In genomic region chr10:86636953-86637376, GRCm38 (mm10) we compare ENCODE assay signal across 8 mouse cellular contexts.
DNase-seq lines count a peak whose midpoint lies in the region; ATAC-seq and TF ChIP-seq lines count a peak whose summit lies in the region.
"Not testable (repeated sequence)": the region's sequence is repeated elsewhere in the genome, so short reads cannot be mapped to it uniquely, and the experiment has no call there.

No protein-coding gene starts in this region.

- H3K9ac ChIP-seq in hindbrain, embryonic 13.5 days: 0 out of 2 replicates have a peak overlapping the region, but pooled peaks have one; percentile 49

- ATAC-seq in Patski: peak; percentile 96
- peak; percentile 93 for ATAC-seq in hindbrain, embryonic 13.5 days (ENCODE audit: low FRiP score)

- H3K4me1 ChIP-seq in hindbrain, embryonic 13.5 days (replicated peaks): not testable (repeated sequence)

- WGBS in hindbrain, embryonic 13.5 days: 3% methylated on average over 14 of the region's 14 CpGs

- H3K27ac ChIP-seq in hindbrain, embryonic 13.5 days: not testable (repeated sequence)

- H3K27me3 ChIP-seq in Patski; hindbrain, embryonic 13.5 days: not testable (repeated sequence)

- not testable (repeated sequence) for DNase-seq in Patski (ENCODE audit: low read depth, low spot score)
- DNase-seq in cerebellum, postnatal 14 days: peak; percentile 86 to 87
- DNase-seq in frontal cortex, postnatal 14 days (ENCODE audit: low spot score in 2 of 2): peak; percentile 25 to 62
- peak; percentile 48 to 68 for DNase-seq in layer of hippocampus, postnatal 14 days (ENCODE audit: low spot score in 2 of 2)
- peak; percentile 84 for DNase-seq in lung, postnatal 10 days
- DNase-seq in ovary, postnatal 36 days (ENCODE audit: low spot score): peak; percentile 75
- DNase-seq in thymus, postnatal 14 days: peak; percentile 93

- H3K36me3 ChIP-seq in hindbrain, embryonic 13.5 days: not testable (repeated sequence)

- H3K4me2 ChIP-seq in hindbrain, embryonic 13.5 days: peak overlapping the region; percentile 57

- not testable (repeated sequence) for H3K9me3 ChIP-seq in hindbrain, embryonic 13.5 days

- TF ChIP-seq CTCF in Patski (IDR thresholded peaks at IDR 0.05): peak; percentile 84

- CTCF ChIA-PET in Patski (lab: Charles Lee): not testable (repeated sequence)

- POLR2A ChIA-PET in Patski (lab: Charles Lee): not testable (repeated sequence)

- in situ Hi-C loops in Patski (cut with MboI; ENCODE audit: low pct_unique_long_range_greater_than_20kb): not testable (repeated sequence)

- peak overlapping the region; percentile 38 for H3K4me3 ChIP-seq in hindbrain, embryonic 13.5 days
